Mouse (Mus musculus): ENCODE measurements around the gene Ralb. TPM values are rescaled to one million over a fixed set of nuclear protein-coding genes. Genes with fewer than 3 reads are reported as not detected.

Ralb gene
- polyA plus RNA-seq, 1 experiment from 2014 or later: 84.1 TPM

GRCm38 (mm10) chr1:119533093-119533805 is 28.7 kb upstream of the Ralb start:
- DNase-seq (ENCODE audit: low spot score) (no peak), ATAC-seq (ENCODE audit: insufficient read depth, low FRiP score, low TSS enrichment) (no peak)
- no peak overlapping the region for H3K4me3 ChIP-seq (ENCODE audit: low read depth, low read length)
- H3K27me3 ChIP-seq (ENCODE audit: control insufficient read depth, insufficient read depth, low read length): no peaks in the 10 kb centered on the region
- no peak overlapping the region for H3K4me2 ChIP-seq (ENCODE audit: low read depth)
- WGBS: 92% methylated on average over 18 of the region's 18 CpGs
- H3K36me3 ChIP-seq (ENCODE audit: control insufficient read depth, insufficient read depth, low read length): peaks cover 6% of the 10 kb centered on the region; the same call in 1 of the 2 replicates
- no peak overlapping the region for H3K9ac ChIP-seq (ENCODE audit: low read length)
- no peaks in the 10 kb centered on the region for H3K9me3 ChIP-seq (ENCODE audit: control insufficient read depth, low read length)
- H3K27ac ChIP-seq (ENCODE audit: low read depth, low read length): no peak overlapping the region
- H3K4me1 ChIP-seq (ENCODE audit: control insufficient read depth, insufficient read depth, low read length): no peaks in the 10 kb centered on the region

- no peak for DNase-seq (ENCODE audit: low spot score)
- no peak overlapping the region for H3K4me3 ChIP-seq (ENCODE audit: low read depth, low read length)
- ATAC-seq (ENCODE audit: insufficient read depth, low FRiP score, low TSS enrichment): no peak
- no peaks in the 10 kb centered on the region for H3K9me3 ChIP-seq (ENCODE audit: control insufficient read depth, low read length)
- H3K9ac ChIP-seq (ENCODE audit: low read length): no peak overlapping the region
- H3K4me1 ChIP-seq (ENCODE audit: control insufficient read depth, insufficient read depth, low read length): no peaks in the 10 kb centered on the region
- H3K27me3 ChIP-seq (ENCODE audit: control insufficient read depth, insufficient read depth, low read length): no peaks in the 10 kb centered on the region
- peaks cover 6% of the 10 kb centered on the region; the same call in 1 of the 2 replicates for H3K36me3 ChIP-seq (ENCODE audit: control insufficient read depth, insufficient read depth, low read length)
- 93% methylated on average over 6 of the region's 6 CpGs for WGBS
- H3K27ac ChIP-seq (ENCODE audit: low read depth, low read length): no peak overlapping the region
- H3K4me2 ChIP-seq (ENCODE audit: low read depth): no peak overlapping the region
Measured at GRCm38 (mm10) chr1:119532165-119532564, 27.6 kb upstream of the Ralb start.

- no peak overlapping the region for H3K4me3 ChIP-seq (ENCODE audit: low read depth, low read length)
- H3K9me3 ChIP-seq (ENCODE audit: control insufficient read depth, low read length): no peaks in the 10 kb centered on the region
- H3K27ac ChIP-seq (ENCODE audit: low read depth, low read length): no peak overlapping the region
- peaks cover 2% of the 10 kb centered on the region; the same call in 1 of the 2 replicates for H3K4me1 ChIP-seq (ENCODE audit: control insufficient read depth, insufficient read depth, low read length)
- 94% methylated on average over 13 of the region's 13 CpGs for WGBS
- no peak overlapping the region for H3K9ac ChIP-seq (ENCODE audit: low read length)
- H3K27me3 ChIP-seq (ENCODE audit: control insufficient read depth, insufficient read depth, low read length): no peaks in the 10 kb centered on the region
- no peak for DNase-seq (ENCODE audit: low spot score)
- H3K36me3 ChIP-seq (ENCODE audit: control insufficient read depth, insufficient read depth, low read length): peaks cover 6% of the 10 kb centered on the region; the same call in 1 of the 2 replicates
- ATAC-seq (ENCODE audit: insufficient read depth, low FRiP score, low TSS enrichment): no peak
- H3K4me2 ChIP-seq (ENCODE audit: low read depth): no peak overlapping the region
Measured at GRCm38 (mm10) chr1:119530941-119531340, 26.3 kb upstream of the Ralb start.

- Histone ChIP-seq H3K36me3 (ENCODE audit: control insufficient read depth, insufficient read depth, low read length) (peaks cover 6% of the 10 kb centered on the region; the same call in 1 of the 2 replicates), H3K4me1 (ENCODE audit: control insufficient read depth, insufficient read depth, low read length) (peaks cover 11% of the 10 kb centered on the region), H3K9ac (ENCODE audit: low read length) (peak within 1 kb of the TSS; percentile 62), H3K4me3 (ENCODE audit: low read depth, low read length) (peak within 1 kb of the TSS; percentile 58), H3K27me3 (ENCODE audit: control insufficient read depth, insufficient read depth, low read length) (no peaks in the 10 kb centered on the region), H3K27ac (ENCODE audit: low read depth, low read length) (no peak within 1 kb of the TSS), H3K9me3 (ENCODE audit: control insufficient read depth, low read length) (no peaks in the 10 kb centered on the region), H3K4me2 (ENCODE audit: low read depth) (peak within 1 kb of the TSS; percentile 81)
- peak; percentile 93 for DNase-seq (ENCODE audit: low spot score)
- peak; percentile 97 for ATAC-seq (ENCODE audit: insufficient read depth, low FRiP score, low TSS enrichment)
- WGBS: 1% methylated on average over 74 of the region's 82 CpGs
Measured at GRCm38 (mm10) chr1:119525689-119526591, 21.3 kb upstream of the Ralb start, which contains the start of gene Tmem185b. Gene Tmem185b (plus strand): TSS chr1:119526160.

GRCm38 (mm10) chr1:119525004-119525444 is 20.4 kb upstream of the Ralb start:
- peaks cover 11% of the 10 kb centered on the region for H3K4me1 ChIP-seq (ENCODE audit: control insufficient read depth, insufficient read depth, low read length)
- peak overlapping the region; percentile 81; the same call in 1 of the 2 replicates for H3K4me2 ChIP-seq (ENCODE audit: low read depth)
- peak overlapping the region; percentile 58 for H3K4me3 ChIP-seq (ENCODE audit: low read depth, low read length)
- no peak overlapping the region for H3K27ac ChIP-seq (ENCODE audit: low read depth, low read length)
- H3K27me3 ChIP-seq (ENCODE audit: control insufficient read depth, insufficient read depth, low read length): no peaks in the 10 kb centered on the region
- peak overlapping the region; percentile 62; the same call in 1 of the 2 replicates for H3K9ac ChIP-seq (ENCODE audit: low read length)
- no peak for ATAC-seq (ENCODE audit: insufficient read depth, low FRiP score, low TSS enrichment)
- H3K9me3 ChIP-seq (ENCODE audit: control insufficient read depth, low read length): no peaks in the 10 kb centered on the region
- peaks cover 6% of the 10 kb centered on the region; the same call in 1 of the 2 replicates for H3K36me3 ChIP-seq (ENCODE audit: control insufficient read depth, insufficient read depth, low read length)
- no peak for DNase-seq (ENCODE audit: low spot score)
- 38% methylated on average over 5 of the region's 5 CpGs for WGBS

- H3K27ac ChIP-seq (ENCODE audit: low read depth, low read length): no peak overlapping the region
- H3K4me2 ChIP-seq (ENCODE audit: low read depth): no peak overlapping the region
- H3K9ac ChIP-seq (ENCODE audit: low read length): no peak overlapping the region
- H3K9me3 ChIP-seq (ENCODE audit: control insufficient read depth, low read length): no peaks in the 10 kb centered on the region
- DNase-seq (ENCODE audit: low spot score) (no peak), ATAC-seq (ENCODE audit: insufficient read depth, low FRiP score, low TSS enrichment) (no peak)
- H3K4me1 ChIP-seq (ENCODE audit: control insufficient read depth, insufficient read depth, low read length): peaks cover 11% of the 10 kb centered on the region
- H3K4me3 ChIP-seq (ENCODE audit: low read depth, low read length): no peak overlapping the region
- H3K27me3 ChIP-seq (ENCODE audit: control insufficient read depth, insufficient read depth, low read length): no peaks in the 10 kb centered on the region
- 92% methylated on average over 7 of the region's 7 CpGs for WGBS
- H3K36me3 ChIP-seq (ENCODE audit: control insufficient read depth, insufficient read depth, low read length): peaks cover 2% of the 10 kb centered on the region; the same call in 1 of the 2 replicates
Measured at GRCm38 (mm10) chr1:119523826-119524225, 19.2 kb upstream of the Ralb start.

GRCm38 (mm10) chr1:119523369-119523768 is 18.8 kb upstream of the Ralb start:
- no peaks in the 10 kb centered on the region for H3K36me3 ChIP-seq (ENCODE audit: control insufficient read depth, insufficient read depth, low read length)
- H3K4me1 ChIP-seq (ENCODE audit: control insufficient read depth, insufficient read depth, low read length): peaks cover 11% of the 10 kb centered on the region
- no peak for ATAC-seq (ENCODE audit: insufficient read depth, low FRiP score, low TSS enrichment)
- 82% methylated on average over 7 of the region's 7 CpGs for WGBS
- no peaks in the 10 kb centered on the region for H3K9me3 ChIP-seq (ENCODE audit: control insufficient read depth, low read length)
- no peak for DNase-seq (ENCODE audit: low spot score)
- no peak overlapping the region for H3K27ac ChIP-seq (ENCODE audit: low read depth, low read length)
- H3K4me3 ChIP-seq (ENCODE audit: low read depth, low read length): no peak overlapping the region
- no peaks in the 10 kb centered on the region for H3K27me3 ChIP-seq (ENCODE audit: control insufficient read depth, insufficient read depth, low read length)
- no peak overlapping the region for H3K9ac ChIP-seq (ENCODE audit: low read length)
- H3K4me2 ChIP-seq (ENCODE audit: low read depth): no peak overlapping the region

- Histone ChIP-seq H3K9ac (ENCODE audit: low read length) (no peak overlapping the region), H3K36me3 (ENCODE audit: control insufficient read depth, insufficient read depth, low read length) (no peaks in the 10 kb centered on the region), H3K27ac (ENCODE audit: low read depth, low read length) (no peak overlapping the region), H3K27me3 (ENCODE audit: control insufficient read depth, insufficient read depth, low read length) (no peaks in the 10 kb centered on the region), H3K4me1 (ENCODE audit: control insufficient read depth, insufficient read depth, low read length) (peaks cover 11% of the 10 kb centered on the region), H3K9me3 (ENCODE audit: control insufficient read depth, low read length) (no peaks in the 10 kb centered on the region), H3K4me3 (ENCODE audit: low read depth, low read length) (no peak overlapping the region), H3K4me2 (ENCODE audit: low read depth) (no peak overlapping the region)
- no peak for ATAC-seq (ENCODE audit: insufficient read depth, low FRiP score, low TSS enrichment)
- DNase-seq (ENCODE audit: low spot score): no peak
- 86% methylated on average over 4 of the region's 4 CpGs for WGBS
Measured at GRCm38 (mm10) chr1:119522726-119523125, 18.1 kb upstream of the Ralb start.

All from neural tube, embryonic 11.5 days (tissue).